Mouse (Mus musculus) right cerebral cortex, postnatal 36 days (tissue): Measurements from ENCODE around the gene Rab12.
"Not testable (repeated sequence)": the region's sequence is repeated elsewhere in the genome, so short reads cannot be mapped to it uniquely, and the experiment has no call there.

Experiments
- DNase-seq, 2 experiments: peaks; one replicate each; pipeline ENCODE4 v3.0.0; 2022; ENCODE audit warnings: low spot score in 2 of 2, mixed read lengths in 1 of 2

Gene Rab12

DNA sequence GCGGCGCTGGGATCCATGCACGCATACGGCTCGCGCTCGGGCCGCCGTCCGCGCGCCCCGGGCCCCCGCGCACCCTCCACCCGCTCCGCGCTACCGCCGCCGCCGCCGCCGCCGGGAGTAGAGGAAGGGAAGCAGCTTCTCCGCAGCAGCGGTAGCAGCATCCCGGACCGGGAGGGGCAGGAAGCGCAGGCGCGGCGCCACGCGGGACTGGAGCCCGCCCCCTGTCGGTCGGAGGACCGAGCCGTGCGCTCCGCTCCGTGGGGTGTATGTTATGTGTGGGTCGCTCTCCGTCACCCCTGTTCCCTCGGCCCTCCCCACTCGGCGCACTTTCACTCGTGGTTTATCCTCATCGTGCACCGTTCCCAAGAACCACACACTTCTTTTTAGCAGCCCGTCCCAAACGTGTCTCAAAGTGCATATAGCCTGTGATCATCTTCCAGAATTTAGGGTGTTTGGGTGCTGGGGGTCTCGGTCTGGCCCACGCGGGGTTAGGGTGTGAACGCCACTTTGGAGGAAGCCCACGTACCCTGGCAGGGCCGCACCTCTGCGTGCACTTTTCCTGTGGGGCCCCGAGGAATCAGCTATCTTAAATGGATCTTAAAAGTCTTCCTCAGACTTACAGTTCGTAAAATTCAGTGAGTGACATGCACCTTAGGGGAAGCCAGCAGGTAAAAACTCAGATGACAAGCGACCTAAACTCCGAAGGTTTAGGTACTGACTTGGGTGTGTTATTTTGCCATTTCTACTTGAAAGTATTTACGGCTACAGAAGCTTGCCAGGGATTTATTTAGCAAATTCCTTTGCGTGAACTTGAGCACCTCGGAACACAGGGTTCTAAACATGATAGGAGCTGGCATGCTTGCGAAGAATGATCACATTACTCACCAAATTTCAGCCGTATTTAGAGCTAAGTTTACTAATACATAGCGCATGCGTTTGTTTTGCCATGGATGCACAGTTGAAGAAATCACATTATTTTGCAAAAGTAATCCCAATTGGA lies at the start of gene Rab12:
Gene Rab12 (minus strand): TSS at position 176 of the 1,000 bp plus-strand sequence.
- DNase-seq: peak; percentile 73 to 78

DNA sequence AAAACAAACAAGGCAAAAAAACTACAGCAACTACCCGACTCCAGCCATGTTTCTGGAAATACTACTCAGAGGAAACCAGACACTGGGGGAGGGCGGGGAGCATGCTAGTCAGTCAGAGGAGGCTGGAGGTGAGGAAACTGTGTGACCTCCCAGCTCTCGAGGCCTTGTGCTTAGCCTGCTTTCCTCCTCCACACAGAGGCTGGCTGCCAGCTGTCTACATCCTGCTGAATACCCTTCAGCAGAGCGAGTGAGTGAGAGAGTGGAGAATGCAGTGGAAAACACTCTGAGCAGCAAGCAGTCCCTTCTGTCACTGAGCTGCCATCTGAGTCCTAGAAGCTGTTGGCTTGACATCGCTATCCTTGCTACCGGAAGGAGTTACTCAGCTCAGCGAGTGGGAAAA lies 44.7 kb upstream of the Rab12 start:
- DNase-seq: no peak

DNA sequence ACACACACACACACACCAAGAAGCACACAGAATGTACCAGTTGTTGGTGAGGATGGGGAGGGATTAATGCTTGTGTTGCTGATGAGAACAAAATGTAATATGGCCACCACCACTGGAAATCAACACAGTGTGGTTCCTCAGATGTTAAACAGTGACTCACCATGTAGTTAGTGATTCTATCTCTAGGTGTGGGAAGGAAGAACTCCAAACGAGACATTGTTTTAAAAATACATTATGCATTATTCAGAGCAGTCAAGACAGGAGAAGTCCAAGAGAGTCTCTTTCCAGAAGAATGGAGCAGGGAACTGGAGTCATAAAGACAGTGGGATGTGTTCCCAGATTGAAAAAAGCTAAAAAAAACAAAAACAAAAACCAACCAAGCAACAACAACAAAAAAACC lies 44.0 kb upstream of the Rab12 start:
- no peak for DNase-seq

DNA sequence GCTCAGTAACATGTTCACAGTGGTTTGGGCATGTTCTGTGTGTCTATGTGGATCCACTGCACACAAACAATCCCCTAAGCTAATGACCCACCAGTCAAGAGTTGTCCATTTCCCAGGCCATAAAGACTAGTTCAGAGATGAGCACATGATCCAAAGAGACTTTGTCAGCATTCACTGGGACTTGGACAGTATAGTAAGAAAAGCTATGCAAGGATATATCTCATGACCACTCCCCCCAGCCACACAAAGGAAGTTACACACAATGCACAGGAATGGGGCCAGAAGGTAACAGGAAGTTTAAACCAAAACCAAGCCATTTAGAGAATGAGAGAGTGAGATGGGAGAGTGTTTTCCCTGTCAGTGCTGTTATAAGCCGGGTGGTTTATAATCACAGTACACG lies 41.9 kb upstream of the Rab12 start:
- DNase-seq: no peak

DNA sequence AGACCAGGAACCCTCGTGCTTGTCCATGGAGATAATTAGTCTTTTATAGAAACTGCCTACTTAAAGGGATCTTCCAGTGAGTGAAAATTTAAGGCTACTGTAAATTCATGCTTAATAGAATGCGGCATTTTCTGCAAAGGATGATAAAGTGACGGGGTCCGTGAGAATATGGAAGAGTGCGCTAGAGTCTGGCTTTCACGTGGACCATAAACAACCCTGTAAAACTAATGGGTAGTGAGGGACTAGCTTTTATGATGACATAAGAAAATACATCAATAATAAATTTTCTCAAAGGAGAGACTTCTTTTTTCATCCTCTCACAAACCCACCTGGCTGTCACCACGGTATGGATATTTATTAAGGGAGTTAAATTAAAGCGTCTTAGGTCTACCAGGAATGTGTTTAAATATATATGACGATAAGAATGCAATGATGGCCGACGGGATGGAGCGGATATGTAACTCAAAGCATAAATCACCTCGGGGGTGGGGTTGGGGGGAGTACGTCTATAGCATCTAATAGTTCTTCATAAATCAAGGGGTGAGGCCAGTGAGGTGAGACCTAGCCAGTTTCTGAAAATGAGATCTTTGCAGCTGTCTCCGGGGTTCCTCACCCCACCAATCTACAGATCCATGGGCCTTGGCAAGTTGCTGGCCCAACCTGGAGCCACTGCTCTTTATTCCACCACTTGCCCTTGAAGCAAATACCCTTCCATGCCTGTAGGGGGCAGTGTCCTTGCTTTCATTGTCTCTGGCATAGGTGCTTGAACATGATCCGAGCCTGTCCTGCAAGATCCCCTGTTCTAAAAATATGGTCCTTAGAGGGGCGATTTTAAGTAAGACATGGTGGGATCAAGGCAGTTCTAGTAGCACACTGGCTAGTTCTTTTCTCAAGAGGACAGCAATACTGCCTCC lies 39.1 kb upstream of the Rab12 start:
- DNase-seq: no peak

DNA sequence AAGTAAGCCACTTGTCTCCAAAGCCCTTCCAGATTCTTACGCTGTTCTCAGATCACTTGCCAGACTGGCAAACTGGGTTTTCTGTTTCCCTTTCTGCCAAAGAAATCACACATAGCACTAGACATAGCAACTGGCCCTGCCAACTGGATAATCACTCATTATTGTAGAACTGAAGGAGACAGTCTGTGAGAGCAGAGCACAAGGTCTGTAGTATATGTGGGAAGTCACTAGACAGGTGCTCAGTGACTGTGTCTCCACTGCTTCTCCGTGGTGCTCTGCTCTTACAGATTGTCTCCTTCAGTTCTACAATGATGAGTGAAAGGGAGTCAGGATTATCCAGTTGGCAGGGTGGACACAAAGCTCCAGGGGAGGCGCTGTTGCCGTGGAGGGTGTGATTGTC lies 33.2 kb upstream of the Rab12 start:
- no peak for DNase-seq

DNA sequence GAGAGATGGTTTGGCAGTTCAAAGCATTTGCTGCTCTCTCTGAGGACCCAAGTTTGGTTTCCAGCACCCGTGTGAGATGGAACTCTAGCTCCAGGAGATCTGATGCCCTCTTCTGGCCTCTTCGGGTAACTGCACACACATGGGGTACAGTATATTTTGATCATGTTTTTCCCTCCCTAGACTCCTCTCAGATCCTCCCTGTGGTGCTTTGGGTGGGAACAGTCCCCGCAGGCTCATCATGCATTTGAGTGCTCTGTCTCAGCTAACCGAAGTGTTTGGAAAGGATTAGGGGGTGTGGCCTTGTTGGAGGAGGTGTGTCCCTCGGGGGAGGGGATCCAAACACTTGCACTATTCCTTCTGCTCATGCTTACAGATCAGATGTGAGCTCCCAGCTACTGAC lies 31.0 kb upstream of the Rab12 start:
- no peak for DNase-seq

DNA sequence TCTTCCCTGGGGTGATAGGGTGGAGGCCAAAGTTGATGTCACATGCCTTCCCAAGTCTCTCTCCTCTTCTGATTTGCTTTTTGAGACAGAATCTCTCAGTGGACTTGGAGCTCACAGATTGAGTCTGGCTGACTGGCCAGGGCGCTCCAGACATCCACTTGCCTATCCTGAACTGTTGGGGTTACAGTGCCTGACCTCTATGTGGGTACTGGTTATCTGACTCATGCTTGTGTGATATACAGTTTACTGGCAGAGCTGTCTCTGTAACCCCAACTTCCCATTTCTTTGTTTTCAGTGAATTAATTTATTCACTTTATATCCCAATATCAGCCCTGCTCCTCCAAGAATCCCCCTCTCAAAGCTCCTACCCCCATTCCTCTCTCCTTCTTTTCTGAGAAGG lies 12.8 kb upstream of the Rab12 start:
- no peak for DNase-seq

DNA sequence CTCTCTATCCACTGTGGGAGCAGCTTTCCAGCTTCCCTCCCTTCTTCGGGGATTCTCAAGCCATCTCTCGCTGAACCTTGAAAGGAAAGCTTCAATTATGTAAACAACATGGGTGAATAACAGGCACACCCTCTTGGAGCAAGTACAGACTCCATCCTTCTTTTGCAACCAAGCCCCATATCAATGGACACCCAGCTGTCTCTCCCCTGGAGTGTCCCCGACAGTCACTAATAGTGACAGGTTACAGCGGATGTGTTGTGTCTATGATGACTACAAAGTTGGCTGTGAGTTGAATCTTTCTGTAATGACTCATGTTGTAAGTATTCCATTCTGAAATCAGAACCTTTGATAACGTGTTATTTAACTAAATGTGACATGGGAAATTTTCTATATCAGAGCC lies 3.9 kb upstream of the Rab12 start:
- DNase-seq: no peak

DNA sequence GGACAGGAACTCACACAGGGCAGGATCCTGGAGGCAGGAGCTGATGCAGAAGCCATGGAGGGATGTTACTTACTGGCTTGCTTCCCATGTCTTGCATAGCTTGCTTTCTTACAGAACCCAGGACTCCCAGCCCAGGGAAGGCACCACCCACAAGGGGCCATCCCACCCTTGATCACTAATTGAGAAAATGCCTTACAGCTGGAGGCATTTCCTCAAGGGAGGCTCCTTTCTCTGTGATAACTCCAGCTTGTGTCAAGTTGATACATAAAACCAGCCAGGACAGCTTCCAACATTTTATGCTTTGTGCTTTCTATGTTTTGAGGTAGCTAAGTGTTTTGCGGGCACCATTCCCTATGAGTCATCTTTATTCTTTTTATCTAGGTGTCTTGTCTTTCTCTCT lies 3.1 kb upstream of the Rab12 start:
- not testable (repeated sequence) for DNase-seq

DNA sequence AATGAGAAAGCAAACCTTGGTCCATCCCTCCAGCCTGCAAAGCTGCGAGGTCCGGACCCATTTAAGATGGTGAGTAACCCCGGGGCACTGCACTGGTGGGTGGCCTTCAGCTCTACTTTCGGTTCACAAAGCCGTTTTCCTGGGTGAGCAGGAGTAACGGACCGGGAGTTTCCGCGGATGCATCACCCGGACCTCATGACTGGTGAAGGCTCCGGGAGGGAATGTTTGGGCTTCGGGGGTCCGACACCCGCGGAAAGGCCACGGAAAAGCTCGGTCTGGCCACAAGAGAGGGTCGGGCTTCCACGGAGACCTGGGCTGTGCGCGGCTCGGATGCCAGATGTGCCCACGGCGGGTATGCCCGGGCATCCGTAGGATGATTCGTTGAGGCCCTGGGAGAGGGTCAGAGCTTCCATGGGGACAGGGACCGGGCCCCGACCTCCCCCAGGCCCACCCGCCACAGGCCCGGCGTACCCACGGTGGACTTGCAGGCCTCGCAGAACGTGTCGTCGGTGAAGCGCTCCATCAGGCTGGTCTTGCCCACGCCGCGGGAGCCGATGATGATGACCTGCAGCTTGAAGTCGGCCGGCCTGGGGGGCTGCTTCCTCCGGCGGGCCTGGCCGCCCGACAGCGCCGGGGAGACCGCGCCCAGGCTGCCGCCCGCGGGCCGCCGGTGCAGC lies 514 bp downstream of the Rab12 start:
- DNase-seq: no peak

DNA sequence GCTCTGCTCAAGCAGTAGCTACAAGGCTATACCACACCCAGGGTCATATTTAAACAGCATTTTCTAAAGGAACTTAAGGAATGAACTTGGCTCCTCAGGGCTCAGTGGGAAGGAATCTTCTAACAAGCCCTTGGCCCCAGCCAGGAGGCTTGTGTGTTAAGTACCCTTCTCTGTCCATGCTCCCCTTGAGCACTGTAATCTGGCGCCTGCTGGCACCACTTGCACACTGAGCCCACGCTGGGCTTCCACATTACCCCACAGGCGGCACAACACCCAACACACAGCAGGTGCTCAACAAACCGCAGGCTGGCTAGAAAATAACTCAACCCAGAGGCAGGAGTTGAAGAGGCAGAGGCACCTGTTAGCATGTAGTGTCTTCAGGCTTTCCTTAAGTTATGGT lies 2.6 kb downstream of the Rab12 start:
- DNase-seq: no peak

DNA sequence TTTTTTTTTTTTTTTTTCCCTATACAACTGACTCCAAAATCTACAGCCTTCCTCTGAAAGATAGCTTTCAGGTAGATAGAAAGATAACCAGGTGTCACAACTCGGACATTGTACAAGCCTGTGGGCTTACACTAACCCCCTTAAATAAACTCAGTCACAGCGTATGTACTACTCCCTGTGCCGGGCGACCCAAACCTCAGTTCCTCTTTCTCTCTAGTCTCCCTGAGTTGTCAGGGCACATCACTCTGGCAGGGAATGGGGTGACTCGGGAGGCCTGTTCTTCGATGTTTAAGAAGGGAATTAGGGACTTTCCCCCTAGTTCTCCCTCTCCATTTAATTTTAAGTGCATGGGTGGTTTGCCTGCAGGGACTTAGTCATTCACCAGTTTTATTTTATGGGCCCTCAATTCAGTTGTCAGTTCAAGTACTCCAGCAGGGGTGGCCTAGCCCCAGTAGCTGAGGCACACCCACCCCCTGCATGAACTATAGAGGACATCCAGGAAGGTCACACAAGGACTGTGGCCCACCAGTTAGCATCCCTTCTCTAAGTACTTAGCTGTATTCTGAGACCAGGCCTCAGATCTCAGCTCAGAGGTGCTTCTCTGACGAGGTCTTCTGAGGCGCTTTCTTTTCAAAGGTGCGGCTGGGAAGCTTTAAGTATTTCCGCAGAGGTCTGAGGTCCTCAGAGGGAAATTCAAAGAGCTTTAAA lies 5.1 kb downstream of the Rab12 start:
- DNase-seq: no peak

DNA sequence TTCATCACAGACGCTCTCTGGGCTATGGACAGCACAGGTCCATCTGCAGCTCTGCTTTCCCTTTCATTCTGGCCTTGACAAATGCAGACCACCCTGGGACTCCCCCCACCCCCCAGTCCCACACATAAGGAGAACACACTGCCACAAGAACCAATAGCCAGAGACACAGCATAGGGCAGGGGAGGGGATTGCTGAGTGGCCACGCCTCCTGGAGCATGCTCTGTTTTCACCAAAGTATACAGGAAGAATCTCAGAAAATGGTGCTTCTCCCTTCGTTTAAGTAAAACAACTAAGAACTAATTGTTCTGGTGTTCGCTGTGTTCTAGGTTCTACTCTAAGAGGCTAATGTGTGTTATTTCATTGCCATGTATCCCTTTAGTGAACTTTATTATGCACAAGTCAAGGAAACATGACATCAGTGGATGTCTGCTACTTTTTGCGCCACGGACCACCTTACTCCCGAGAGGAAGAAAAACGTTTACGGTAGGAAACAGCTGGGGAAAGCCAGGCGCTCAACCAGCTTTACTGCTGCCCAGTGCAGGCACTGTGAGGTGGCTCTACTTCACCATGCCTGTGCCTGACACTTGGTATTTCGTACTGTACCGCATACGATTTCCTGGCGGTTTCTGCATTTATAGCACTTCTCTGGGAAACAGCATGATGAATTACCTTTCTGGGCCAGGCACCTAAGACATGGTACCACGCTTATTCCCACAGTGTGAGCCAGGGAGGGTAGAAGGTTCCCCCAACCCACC lies 7.2 kb downstream of the Rab12 start:
- DNase-seq: no peak

DNA sequence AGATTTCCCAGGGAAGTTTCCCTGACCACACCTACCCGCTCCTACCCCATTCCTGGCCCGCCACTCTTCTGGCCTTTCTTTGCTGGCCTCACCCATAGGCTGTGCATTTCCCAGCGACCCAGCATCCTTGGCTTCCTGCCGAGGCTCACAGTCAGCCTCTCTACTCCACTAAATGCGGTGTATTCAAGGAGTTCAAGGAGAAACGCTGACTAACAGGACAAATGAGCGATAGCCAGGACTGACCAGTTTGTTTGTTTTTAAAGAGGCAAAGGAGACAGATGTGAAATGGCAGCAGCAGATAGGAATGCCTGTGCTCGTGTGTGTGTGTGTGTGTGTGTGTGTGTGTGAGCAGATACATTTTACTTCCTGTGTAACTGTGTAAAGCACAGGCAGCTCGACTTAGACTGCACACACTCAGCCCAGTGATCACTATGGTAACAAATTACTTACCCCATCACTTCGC lies 9.3 kb downstream of the Rab12 start:
- no peak for DNase-seq

DNA sequence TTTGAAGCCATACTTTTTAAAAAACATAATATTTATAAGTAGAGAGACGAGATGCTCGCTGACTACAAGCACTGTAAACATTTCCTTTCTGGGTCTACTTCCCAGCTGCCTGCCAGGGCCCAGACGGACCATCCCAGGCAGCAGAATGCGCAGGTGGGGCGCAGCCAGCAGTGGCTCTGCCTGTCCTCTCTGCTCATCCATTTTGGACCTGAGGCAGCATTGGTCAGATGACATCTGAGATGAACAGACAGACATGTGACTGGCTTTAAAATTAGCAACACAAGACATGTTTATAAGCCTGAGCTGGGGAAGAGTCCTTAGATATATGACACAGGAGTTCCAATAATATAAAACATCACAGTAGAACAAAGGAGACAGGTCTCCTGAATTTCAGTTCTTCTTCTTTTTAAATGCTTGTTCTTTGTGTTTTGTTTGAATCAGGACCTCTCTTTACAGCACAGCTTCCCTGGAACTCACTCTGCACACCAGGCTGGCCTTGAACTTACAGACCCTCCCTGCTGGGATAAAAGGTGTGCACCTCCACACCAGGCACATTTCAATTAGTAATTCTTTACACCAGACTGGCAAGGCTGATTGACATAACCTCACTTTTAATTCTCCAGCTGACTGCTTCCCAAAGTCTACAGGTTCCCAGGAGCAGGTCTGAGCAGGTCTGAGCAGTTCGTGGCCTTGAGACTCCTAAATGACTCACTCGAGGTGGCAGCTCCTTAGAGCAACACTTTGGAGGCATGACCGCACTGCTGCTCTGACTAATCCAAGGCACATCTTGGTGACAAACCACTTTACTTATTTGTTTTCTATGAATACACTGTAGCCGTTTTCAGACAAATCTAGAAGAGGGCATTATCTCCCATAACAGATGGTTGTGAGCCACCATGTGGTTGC lies 12.2 kb downstream of the Rab12 start:
- DNase-seq: no peak

DNA sequence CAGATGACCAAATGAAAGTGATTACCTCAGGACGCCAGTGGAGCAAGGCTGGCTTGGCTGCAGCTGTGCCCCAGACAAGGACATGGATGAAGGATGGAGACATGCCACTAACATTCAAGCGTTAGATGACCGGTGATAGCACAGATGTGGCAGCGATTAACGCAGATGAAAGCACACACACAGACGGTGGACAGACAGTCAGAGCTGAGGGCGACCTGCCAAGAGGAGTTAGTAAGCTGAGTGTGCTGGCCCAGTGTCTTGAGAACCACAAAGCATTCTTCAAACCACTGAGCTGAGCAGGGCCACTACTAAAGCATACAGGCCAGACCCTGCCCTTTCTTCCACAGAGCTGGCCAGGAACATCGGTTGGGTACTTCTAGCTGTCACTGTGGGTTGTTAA lies 14.6 kb downstream of the Rab12 start:
- no peak for DNase-seq

DNA sequence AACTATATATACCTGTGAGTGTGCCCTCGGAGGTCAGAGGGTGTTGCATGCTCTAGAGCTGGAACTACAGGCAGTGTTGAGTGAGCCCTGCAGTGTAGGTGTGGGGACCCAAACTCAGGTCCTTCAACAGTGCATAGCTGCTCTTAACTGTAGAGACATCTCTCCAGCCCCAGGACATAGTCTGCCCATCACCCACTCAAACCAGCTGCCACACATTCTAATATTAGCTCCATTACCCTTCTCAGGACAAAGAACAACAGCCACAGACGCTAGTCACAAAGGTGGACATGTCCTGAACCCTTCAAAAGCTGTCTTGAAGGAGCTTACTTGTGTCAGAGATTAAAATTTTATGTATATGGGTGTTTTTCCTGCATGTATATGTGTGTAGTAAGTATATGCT lies 15.3 kb downstream of the Rab12 start:
- no peak for DNase-seq

DNA sequence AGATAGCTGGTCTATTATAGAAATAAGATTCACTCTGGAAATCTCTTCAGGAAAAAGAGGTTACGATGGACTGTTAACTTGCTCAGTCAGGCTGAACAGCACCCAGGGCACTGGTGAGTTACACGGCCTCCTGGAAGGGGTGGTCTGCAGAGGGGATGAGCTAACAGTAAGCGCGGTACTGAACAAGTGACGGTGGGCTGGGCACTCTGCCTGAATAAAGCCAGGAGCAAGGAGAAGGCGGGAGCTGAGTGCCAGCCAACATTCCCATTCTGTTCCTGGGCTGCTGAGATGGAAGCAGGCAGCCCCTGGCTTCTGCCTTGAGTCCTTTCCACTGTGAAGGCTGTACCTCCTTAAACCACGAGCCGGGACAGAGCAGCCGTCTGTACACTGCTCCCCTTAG lies 16.1 kb downstream of the Rab12 start:
- no peak for DNase-seq
